Mouse (Mus musculus) embryo, embryonic 10 days (tissue): ENCODE results near the gene Dpysl5.
A peak's percentile ranks its signal among the peaks of the same experiment; 100 is the strongest.
"Not testable (repeated sequence)": the region's sequence is repeated elsewhere in the genome, so short reads cannot be mapped to it uniquely, and the experiment has no call there.

Source experiments
- DNase-seq: peaks from one replicate; pipeline ENCODE4 v3.0.0-alpha.2; 2015; ENCODE audit warnings: low spot score

Dpysl5 gene

DNA sequence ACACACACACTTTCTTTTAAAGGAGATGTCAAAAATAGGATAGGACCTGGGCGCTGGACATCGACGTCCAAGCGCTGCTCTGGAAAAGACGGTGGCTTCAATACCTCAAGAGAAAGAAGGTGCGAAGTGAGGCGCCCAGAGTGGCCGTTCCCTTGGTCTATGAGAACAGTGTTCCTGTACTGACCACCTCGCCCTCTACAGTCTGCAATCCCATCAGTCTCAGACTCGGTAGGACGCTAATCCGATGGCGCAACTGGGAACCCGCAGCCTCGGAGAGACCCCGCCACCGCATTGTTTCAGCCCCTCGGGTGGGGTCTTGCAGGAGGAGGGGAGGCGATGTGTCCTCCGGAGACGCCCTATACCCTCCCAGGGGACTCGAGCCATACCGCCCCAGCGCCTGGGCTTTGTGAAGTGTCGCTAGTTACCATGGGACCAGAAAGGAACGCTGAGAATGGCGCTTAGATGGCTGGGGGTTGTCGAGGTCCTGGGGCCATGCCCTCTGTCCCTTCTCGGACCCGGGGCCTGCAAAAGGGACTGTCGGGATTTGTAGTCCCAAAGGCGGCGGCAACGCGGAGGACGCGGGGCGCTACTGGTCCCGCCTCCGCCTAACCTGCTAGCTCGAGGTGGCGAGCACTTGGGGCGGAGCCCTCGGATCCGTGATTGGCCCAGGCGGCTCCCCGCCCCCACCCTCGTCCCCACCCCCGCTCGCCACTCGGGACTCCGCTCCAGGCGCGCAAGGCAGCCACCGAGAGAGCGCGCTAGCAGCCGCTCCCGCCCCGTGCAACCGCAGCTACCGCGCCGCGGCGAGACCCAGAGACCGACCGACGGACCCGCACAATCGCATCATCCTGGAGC, at the start of gene Dpysl5:
TSS of gene Dpysl5 (plus strand) at position 418 of the 855 bp plus-strand sequence.
- DNase-seq: peak; percentile 96

DNA sequence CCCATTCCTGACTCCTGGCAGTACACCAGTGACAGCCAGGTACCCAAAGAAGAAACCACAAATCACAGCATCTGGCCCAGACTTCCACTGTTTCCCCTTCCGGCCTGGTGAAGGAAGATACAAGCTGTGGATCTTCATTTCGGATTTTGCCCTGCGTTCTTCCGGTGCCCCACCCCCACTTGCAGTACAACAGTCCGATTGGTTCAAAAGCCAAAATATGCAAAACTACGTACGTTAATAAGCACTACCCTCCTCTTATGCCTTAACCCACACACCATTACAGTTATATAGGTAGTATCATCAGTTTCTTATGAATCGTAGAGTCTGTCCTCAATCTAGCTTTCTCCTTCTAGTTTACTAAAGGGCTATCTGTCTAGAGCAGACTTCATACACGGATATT, 46.0 kb upstream of the Dpysl5 start:
- no peak for DNase-seq

DNA sequence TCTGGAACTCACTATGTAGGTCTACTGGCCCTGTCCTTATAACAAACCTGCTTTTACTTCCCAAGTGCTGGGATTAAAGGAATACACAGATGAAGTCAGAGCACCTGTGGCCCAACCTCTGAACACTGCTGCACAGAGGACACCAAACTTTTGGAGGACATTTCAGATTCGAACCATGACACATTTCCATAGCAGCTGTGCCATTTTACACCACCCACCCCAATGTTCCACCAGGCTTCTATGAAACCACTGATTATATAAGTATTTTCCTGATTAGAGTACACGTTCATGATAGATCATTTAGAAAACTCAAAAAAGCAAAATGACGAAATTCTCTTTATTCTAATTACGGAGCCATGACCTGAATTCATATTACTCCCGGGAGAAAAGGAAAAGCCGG, 45.4 kb upstream of the Dpysl5 start:
- no peak for DNase-seq

DNA sequence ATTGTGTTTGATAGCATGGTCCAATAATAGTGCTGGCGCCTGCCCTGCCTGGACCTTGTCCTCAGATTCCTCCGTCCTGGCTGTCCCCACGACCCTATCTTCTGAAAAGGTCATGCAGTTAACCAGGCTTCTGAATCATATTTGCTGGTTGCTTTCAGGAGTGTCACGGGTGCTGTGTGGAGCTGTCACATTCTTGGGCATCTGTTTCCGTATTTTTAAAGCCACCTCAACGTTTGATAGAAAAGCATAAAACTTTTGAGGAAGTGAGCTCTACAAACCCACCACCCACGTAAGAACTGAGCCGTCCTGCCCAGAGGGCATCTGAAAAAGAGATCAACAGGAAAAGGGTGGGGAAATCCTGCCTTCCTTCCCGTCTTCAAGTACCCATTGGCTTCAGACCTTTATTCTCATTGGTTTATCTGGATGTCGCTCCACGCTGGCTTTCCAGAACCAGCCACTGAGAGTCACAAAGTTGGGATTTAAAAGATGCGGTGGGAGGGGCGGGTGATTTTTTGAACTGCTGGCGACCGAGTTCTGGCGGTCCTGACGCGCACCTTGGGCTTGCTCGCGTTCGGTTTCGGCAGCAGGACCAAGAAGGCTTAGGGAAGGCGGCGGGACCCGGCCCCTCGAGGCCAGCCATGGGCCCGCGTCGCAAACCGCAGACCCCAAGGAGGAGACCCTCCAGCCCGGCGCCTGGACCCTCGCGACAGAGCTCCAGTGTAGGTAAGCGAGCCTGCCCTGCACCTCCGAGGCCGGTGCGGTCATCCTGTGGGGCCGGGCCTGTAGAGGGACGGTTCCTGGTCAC, 44.8 kb upstream of the Dpysl5 start, which contains the start of gene Cenpa:
TSS of gene Cenpa (plus strand) at position 387 of the 805 bp plus-strand sequence.
- DNase-seq: peak; percentile 96

DNA sequence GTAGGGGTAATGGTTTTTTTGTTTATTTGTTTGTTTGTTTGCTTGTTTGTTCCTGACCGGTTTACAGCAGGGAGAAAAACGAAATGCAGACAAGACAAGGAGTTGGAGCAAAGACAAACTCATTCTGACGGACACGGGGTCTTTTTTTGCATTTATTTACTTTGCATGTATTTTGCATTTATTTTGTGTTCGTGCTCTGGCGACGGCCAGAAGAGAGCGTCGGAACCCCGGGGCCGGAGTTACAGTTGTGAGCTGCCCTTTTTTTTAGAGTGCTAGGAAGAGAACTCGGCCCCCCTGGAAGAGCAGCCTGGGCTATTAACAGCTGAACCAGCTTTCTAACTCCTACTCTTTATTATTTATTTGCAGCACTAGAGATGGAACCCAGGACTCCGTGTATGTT, 44.1 kb upstream of the Dpysl5 start:
- DNase-seq: no peak

GRCm38 (mm10) chr5:30667686-30668085, 43.7 kb upstream of the Dpysl5 start:
- DNase-seq: no peak

GRCm38 (mm10) chr5:30668637-30669495, 42.5 kb upstream of the Dpysl5 start:
- no peak for DNase-seq

DNA sequence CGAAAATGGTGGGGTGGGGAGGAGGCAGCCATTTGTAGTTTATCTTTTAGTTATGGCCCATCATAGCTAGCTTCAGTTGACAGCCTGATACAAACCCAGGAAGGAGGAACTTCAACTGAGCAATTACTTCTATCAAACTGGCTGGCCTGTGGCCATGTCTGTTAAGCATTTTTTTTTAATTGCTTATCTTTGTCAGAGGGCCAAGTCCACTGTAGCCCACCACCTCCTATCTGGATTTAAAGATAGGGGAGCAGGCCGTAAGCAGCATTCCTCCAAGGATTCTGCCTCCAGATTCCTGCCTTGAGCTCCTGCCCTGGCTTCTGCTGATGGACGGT, 41.9 kb upstream of the Dpysl5 start:
- no peak for DNase-seq

DNA sequence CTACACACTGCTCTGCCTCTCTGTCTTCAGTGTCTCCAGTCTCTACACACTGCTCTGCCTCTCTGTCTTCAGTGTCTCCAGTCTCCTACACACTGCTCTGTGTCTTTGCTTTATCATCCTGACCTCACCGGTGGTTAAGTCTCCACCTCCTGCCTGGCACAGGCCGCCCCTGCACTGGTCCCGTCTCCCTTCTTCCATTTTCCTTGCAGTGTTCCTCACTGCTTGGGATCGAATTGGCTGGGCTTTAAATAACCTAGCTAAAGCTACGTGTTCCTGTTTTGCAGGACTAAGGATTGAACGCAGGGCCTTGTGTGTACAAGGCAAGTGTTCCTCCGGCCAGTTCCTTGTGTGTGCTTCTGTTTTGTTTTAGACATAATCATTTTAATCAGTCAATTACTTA, 41.3 kb upstream of the Dpysl5 start:
- no peak for DNase-seq

GRCm38 (mm10) chr5:30674001-30674400, 37.4 kb upstream of the Dpysl5 start:
- no peak for DNase-seq

DNA sequence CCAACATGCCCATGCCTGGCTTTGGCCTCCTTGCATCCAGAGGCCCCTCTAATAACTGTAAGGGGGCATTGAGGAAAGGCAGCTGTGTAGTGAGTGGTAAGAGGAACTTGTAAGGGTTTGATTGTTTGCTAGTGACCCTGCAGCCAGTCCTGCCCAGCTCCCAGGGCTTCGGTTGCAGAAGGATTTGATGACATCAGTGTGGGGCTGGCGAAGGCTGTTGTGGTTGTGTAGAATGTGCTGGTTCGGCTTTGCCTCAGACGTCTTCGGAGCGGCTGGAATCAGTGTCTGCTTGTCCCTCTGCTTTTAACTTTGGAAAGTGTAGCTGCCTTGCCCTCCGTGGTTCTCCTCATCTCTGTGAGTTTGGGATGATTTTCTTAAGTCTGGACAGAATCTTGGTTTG, 34.6 kb upstream of the Dpysl5 start:
- no peak for DNase-seq

- DNase-seq: not testable (repeated sequence)
These were observed 33.3 kb upstream of the Dpysl5 start for GRCm38 (mm10) chr5:30678069-30678468.

DNA sequence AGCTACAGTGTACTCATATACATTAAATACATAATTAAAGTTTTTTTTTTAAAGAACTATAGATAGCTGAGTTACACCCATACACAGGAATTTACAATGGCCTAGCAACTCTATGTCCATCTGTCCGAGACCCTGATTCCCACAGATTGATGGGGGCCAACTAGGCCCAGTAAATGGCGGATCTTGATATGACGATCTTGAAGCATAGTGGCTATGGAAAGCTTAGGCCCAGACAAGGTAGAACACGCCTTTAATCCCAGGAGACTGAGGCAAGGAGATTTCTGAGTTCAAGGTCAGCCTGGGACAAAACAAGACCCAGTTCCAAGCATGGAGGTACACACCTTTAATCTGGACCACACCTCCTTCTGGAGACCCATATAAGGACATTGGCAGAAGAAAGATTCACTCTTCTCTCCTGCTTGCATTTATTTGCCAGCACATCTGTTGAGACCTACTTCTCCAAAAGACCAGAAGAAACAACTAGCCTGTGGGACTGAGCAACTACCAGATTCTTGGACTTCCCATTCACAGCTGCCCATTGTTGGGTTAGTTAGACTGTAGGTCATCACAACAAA, 32.6 kb upstream of the Dpysl5 start:
- no peak for DNase-seq

GRCm38 (mm10) chr5:30679593-30679992, 31.8 kb upstream of the Dpysl5 start:
- no peak for DNase-seq

- no peak for DNase-seq
These were observed 29.4 kb upstream of the Dpysl5 start for GRCm38 (mm10) chr5:30681970-30682369.

GRCm38 (mm10) chr5:30682967-30683600, 28.3 kb upstream of the Dpysl5 start:
- no peak for DNase-seq

DNA sequence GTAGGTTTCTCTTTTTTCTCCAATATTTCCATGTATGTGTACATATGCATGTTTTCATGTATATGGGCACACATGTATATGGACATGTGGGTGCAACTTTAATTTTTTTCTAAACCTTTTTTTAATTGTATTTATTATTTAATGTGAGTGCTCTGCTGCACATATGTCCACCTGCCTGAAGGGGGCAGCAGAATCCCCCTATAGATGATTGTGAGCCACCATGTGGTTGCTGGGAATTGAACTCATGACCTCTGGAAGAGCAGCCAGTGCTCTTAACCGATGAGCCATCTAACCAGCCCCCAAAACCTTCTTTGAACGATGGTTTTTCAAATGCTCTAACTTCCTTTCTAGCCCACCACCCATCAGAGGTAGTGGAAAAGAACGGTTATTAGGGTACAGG, 27.4 kb upstream of the Dpysl5 start:
- no peak for DNase-seq

DNA sequence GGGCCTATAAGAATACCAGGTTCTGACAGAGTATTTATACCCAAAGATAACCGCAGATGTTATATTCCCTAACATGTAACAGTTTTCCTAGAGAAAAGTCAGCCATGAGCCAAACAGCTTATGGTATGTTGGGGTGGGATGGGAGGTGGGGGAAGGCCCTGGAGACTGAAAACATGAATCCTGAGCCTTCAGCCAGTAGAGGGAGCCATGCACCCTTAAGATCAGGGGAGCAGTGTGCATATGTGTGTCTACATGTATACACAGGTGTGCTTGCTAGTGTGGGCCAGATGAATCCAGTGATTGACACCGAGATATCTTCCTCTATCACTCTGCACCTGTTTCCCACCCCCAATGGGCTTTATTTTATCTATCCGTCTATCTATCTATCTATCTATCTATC, 24.6 kb upstream of the Dpysl5 start:
- DNase-seq: peak; percentile 68

DNA sequence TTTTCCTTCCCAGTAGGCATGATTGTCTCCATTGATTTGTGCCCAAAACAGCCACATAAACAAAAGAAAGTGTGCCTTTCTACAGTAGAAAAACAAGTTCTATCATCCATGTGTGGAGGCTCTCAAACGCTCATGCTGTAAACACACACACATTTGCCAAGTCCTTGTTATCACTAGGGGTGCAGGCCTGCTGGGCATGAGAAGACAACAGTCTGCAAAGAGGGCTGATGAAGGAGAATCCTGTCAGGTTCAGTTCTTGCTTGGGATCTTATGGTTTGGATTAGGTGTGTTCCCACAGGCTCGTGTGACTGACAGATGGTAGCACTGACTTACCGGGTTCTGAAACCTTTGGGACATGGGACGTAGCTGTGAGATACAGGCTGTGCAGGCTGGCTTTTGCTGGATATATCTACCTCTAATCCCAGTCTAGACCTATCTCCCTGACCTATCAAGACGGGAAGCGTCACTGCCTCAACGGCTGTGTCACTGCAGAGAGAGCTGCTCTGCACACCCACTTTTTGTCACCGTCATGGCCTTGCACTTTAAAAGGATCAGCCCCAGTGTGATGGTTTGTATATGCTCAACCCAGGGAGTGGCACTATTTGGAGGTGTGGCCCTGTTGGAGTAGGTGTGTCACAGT, 10.9 kb upstream of the Dpysl5 start:
- DNase-seq: no peak

DNA sequence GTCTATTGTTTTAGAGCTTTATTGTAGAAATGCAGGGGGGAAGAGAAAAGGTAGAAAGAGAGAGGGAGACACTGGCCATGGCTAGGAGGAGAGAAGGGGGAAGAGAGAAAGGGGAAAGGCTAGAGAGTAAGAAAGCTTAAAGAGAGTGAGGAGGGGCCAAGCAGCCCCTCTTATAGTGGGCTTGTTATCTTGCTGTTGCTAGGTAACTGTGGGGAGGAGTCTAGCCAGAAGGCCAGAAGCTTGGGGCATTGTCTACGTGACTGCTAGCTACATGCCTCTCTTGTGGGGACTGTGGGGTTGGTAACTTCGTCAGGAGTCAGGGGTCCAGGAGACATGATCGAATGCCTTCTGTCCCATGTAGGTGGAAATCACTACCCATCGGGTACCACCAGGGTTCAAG, 10.0 kb upstream of the Dpysl5 start:
- peak; percentile 69 for DNase-seq

- no peak for DNase-seq
These were observed 9.5 kb upstream of the Dpysl5 start for GRCm38 (mm10) chr5:30701866-30702265.
